Mouse (Mus musculus) spleen, postnatal 36 days (tissue): ENCODE data around the gene Arhgap28.

ENCODE experiments used
- DNase-seq, 2 experiments: peaks; one replicate each; pipeline ENCODE4 v3.0.0; 2022; ENCODE audit warnings: low spot score in 2 of 2, mixed read lengths in 1 of 2

Gene Arhgap28

DNA sequence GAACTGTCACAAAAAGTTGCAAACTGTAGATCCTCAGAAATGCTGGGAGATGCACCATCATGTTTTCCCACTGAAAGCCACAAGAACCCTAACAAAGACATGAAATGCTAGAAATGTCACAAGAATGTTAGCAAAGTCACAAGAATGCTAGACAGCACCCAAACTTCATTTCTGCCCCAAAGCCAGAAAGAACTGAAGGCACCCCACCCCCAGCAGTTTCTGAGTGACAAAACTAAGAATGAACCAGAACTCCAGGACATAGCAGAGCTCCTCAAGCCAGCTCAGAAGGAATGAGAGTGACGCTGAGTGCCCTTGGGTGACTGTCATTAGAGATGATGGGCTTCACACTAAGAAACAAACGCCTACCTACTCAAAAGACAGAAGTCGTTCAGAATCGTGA lies 68.4 kb downstream of the Arhgap28 start:
- no peak for DNase-seq

DNA sequence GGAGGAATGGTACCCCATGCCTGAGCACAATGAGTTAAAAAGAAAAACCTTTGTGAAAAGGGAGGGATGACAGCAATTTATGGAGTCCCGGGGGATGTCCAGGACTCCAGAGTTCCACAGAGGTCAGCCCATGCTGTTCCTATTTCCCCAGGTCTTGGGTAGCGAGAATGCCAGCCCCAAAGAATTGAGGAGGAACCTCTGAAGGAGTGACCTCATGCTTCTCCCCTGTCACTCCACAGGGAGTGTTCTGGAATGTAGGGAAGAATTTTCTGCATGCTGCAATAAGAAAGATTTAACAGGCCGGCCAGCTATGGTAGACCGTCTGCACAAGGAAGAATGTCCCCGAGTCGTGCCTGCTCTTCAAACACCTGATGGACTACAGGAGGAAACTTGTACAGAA lies 72.5 kb downstream of the Arhgap28 start:
- no peak for DNase-seq

DNA sequence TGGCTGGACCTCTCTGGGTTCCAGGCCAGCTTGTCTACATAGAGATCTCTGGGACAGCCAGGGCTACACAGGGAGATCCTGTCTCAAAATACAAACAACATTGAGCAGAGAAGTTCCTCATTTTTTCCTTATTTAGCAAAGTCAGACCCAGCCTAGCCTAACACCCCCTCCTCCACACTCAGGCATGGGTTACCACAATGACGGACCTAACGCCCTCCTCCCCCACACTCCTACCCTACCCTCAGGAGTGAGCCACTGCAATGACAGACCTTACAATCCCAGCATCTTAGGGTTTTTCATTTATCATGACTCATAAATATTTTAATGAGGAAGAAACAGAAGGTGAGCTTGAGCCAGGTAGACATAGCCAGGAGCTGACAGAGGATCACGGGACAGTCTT lies 73.0 kb downstream of the Arhgap28 start:
- DNase-seq: no peak

DNA sequence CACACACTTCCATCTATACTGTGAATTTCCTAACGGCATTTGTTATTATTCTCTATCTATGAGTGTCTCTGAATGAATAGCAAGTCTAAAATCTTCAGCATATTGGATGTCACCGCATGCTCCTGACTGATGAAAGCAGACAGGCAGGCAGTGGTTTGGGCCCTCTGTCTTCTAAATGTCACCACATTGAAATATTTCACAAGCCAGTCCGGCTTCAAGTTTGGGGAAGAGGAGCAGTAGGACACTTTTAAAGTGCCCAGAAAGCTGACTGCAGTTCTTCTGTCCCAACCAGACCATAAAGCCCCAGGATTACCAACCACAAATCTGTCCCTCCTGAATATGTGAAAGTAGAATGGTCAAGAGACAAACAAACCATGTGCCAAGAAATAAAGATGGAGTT lies 73.5 kb downstream of the Arhgap28 start:
- DNase-seq: no peak

DNA sequence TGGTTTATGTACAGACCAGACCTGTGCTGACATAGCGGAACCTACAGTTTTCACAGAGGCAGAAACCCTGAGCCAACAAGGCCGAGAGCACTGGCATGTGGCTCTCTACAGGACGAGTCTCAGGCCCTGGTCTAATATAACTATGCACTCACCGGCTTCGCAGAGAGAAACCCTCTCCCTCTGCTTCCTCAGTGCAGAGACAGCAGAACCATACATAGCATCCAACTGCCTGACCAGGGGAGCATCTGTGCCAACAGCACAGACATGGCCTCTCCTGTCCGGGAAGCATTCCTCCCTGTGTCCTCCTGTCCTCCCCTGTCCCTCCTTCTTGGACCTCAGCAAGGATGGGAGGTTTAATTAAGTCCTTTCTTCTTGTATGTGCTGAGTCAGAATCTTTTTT lies 75.6 kb downstream of the Arhgap28 start:
- no peak for DNase-seq

DNA sequence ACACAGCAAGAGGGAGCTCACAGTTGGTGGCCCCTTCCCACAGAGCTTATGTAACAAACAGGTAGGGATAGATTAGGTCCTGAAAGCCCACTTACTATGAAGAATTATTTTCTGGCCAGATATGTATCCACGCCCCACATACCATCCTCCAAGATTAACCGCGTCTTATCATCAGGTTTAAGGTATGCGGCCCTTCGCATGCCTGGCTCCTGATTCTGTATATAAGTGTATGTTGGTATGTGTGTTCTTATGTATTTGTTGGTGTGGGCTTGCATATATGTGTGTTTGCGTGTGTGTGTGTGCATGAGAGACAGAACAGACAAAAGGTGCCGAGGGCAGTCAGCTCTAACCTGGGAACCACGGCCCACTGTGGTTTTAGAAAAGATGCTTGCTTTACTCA lies 76.1 kb downstream of the Arhgap28 start:
- DNase-seq: no peak

DNA sequence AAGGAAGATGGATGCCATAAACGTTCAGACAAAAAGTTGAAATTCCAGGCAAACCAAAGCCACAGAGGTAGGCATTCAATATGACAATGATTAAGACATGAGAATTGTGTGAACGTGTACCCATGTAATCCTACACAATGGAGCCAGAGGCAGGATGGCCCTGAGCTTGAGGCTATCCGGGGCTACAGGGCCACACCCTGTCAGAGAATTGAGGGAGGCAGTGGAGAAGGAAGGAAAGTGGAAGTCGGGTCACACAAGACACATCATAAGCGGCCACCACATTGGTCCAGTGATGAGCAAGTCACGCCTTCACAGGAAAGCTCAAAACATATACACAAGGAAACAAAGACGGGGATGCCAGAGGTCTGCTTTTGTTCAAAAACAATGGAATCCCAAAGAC lies 84.0 kb downstream of the Arhgap28 start:
- DNase-seq: no peak

DNA sequence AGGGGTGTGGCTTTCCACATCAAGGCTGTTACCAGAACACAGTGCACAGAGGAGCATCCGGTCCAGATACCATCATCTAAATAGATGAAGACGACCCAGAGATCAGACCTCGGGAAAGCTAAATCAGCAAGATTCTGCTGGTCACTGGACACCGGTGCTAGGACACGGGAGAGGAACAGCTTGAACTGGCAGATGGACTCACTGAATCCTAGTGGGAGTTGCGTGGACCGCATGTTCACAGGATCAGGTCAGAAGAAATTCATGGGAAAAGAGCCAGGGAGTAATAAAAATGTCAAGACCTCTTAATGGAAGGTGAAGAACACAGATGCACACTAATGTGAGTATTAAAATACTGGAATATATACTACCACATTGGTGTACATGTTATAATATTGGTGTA lies 85.7 kb downstream of the Arhgap28 start:
- DNase-seq: no peak

DNA sequence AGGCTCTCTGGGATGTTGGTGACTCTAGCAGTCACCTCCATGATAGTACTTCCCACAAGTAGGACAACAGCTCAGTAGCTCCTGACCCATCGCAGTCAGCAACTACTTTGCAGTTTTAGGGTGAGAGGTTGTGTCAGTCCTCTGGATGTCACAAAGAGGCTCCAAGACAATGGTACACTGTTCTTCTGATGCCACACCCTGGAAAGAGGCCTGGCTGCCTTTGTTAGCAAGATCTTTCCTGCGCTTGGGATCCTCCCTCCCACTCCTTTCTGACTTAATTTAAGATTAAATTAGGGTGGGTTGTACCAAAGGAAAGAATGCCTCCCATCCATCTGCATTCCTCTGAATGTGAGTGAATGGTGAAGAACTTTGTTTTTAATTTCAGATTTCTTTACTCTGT lies 87.0 kb downstream of the Arhgap28 start:
- no peak for DNase-seq

DNA sequence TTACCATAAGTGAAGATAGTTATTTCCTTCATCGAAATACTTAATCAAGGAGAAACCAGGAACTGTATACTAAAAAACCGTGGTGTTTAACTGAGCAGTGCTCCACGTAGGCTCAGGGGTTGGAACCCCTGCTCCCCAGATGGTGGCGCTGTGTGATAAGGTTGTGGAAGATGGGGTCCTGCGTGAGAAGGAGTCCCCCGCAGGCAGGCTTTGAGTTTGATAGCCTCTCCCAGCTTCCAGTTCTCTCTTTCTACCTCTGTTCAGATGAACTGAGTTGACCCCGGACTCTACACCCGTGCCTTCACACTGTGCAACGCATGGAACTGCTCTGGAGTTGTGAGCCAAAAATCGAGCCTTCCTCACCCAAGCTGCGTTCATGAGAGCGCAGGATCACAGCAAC lies 91.3 kb downstream of the Arhgap28 start:
- no peak for DNase-seq

DNA sequence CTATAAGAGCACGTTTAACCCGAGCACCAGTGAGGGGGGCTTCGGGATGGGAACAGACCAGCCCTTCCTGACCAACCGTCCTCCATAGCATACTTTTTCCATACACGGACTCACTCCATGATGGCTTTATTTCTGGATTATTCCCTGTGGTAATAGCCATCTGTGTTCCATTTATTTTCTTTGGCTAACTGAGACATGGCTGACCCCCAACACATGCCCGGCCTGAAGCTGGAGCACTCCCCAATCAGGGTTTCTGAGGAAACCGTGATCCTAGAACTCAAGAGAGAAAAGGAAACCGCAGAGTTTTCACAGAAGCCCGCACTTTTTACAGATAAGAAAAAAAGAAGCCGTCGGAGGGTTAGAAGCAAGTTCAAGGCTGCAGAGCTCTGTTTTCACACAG lies 91.9 kb downstream of the Arhgap28 start:
- DNase-seq: no peak

DNA sequence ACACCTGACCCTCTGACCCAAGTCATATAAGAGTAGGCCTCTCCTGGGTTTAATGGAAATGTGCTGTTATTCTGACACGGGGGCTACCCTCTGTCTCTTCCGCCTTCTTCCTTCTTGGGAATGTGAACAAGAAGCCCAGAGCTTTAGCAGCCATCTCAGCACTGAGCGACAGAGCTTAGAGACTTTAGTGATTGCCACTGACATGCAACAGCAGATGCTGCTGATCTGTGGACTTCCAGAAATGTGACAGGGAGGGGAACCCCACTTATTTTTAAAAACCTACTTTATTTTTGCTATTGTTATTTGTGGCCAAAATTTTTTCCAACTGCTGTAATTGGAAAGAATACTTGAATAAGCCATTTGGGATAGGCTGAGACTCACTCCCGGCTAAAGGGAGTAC lies 95.4 kb downstream of the Arhgap28 start:
- no peak for DNase-seq

DNA sequence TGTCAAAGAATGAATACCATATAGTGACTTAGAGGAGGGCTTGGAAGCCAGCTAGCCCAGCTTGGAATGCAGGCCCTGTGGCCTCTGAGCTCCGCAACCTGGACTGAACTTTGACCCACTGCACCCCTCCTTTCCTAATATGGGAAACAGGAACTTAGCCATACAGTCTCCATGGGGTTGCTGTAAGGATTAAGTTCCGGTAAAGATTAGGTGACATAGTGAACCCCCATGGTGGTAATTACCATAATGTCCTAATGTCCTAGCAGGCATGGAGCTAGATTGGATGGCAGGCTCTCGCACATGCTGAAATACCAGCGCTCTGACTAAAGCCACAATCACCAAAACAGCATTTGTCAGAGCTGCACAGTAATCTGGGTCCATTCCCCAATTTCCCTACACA lies 95.8 kb downstream of the Arhgap28 start:
- DNase-seq: no peak

DNA sequence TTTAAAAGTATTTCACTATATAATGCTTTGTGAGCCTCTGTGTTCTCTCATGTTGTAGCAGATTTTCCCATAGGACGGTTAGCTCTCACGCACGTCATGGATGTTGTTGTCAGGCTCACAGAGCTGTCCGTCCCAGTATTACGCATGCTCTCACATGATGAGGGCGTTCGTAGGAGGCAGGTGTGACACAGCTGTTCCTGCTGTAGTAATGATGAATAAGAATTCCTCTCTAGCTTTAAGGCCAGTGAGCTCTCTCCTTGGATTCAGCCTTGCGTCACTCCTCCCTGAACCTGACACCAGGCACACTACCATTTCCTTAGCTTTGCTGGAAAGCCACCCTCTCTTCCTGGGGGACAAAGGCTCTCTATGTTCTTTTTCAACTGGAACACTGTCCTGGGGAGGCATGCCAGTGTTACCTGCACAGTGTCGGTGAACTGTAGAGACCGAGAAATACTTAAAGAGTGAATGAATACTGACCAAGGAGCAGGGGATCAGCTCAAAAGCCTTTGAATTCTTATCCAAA lies 96.3 kb downstream of the Arhgap28 start:
- DNase-seq: no peak

DNA sequence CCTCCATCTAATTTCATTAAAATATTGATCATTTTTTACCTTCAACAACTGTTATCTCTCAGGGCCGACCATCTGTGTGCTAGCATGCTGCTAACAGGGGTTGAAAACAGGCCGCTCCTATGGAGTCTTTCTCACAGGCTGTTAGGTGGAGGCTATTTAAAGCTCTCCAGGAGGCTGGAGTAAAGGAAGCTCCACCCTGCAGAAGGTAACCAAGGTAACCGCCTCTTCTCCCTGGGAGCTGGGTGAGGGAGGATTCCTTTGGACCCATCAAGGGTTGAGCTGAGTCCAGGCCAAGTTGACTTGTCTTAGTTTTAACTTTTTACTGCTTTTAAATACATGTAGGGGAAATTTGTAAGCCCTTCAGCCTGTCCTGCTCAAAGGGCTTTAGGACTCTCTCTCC lies 97.7 kb downstream of the Arhgap28 start:
- no peak for DNase-seq

DNA sequence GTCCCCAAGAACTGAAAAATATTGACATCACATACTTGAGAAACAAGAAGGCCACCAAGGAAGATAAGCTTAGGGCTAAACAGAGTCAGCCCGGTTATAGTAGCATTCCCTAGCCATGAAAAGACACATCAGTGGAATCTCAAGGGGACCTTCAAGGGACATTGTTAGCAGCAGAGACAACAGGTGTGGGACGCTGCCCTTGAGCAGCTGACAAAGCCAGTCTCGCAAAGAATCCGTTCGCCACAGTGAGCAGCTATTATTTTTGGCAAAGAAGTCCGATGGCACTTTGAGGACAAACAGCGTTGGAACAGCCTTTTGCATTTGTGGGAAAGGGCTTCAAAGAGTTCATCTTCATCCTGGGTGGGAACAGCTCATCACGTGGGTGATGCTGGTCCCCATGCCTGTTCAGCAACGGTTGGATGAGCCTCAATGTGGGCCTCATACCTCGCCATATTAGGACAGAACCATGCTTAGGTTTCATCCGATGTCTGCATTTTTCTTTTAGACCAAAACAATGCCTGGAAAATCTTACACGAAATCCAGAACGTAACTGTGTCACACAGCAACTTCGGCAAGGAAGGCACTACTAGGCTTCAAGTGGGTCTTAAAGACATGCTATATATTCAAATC lies 99.5 kb downstream of the Arhgap28 start:
- no peak for DNase-seq

DNA sequence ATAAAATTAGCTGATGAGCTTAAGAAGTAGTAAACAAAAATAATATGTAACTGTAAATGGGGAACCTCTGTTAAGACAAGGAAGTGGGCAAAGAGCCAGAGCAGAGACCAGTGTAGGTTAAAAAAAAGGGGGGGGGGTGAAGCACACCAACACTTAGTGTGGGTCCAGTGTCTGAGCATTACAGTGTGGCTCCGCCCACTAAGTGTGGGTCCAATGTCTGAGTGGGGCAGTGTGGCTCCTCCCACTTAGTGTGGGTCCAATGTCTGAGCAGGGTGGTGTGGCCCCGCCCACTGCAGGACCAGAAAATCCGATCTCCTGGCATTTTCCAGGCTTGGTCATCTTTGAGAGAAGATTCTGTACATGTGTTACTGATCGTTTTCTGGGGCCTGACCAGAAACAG lies 101.1 kb downstream of the Arhgap28 start:
- DNase-seq: no peak

DNA sequence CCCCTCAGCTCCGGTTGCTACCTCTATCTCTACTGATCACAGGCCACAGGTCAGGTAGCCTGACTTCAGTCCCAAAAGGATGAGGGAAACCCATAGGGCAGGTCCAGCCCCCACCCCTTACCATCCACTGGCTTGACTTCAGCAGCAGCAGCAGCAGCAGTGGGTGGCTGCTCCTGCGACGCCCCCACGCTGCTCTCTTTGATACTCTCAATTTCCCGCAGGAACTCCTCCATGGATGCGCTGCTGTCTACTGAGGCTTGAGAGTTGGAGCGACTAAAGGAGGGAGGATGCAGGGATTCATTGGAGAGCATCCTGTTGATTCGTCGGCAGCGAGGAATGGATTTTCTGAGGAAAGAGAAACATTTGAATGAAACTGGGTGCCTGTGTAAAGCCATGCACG lies 102.8 kb downstream of the Arhgap28 start:
- no peak for DNase-seq

DNA sequence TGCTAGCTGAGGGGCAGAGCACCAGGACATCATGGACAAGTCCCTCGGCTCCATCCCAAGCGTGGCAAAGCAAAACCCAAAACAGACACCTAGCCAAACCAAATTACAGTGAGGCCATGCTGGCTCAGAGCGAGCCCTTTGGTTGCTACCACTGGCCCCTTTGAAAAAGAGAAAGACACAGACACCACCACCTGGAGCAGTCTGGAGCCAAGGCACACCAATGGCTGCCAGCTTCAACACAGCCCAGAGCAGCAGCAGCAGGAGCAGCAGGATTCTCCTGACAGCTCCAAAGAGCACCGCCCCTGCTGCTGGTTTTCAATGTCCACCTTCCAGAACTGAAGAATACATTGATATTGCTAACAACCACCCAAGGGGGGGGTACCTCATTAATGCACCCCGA lies 104.5 kb downstream of the Arhgap28 start:
- no peak for DNase-seq

DNA sequence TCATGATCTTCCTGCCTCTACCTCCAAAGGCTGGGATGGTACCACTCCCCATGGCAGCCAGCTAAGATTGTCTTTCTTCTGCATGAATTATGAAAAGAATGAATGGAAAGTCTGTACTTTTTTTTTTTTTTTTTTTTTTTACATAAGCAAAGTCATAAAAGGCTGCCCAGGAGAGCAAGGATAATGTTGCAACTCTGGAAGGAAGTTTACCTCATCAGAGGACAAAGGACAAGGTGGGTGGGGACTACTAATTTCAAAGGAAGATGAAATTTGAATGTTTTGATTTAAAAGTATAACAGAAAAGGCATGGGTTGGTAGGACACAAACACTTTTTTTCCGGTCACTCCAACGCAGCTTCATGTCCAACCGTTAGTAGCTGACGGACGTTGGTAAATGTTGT lies 107.5 kb downstream of the Arhgap28 start:
- no peak for DNase-seq

DNA sequence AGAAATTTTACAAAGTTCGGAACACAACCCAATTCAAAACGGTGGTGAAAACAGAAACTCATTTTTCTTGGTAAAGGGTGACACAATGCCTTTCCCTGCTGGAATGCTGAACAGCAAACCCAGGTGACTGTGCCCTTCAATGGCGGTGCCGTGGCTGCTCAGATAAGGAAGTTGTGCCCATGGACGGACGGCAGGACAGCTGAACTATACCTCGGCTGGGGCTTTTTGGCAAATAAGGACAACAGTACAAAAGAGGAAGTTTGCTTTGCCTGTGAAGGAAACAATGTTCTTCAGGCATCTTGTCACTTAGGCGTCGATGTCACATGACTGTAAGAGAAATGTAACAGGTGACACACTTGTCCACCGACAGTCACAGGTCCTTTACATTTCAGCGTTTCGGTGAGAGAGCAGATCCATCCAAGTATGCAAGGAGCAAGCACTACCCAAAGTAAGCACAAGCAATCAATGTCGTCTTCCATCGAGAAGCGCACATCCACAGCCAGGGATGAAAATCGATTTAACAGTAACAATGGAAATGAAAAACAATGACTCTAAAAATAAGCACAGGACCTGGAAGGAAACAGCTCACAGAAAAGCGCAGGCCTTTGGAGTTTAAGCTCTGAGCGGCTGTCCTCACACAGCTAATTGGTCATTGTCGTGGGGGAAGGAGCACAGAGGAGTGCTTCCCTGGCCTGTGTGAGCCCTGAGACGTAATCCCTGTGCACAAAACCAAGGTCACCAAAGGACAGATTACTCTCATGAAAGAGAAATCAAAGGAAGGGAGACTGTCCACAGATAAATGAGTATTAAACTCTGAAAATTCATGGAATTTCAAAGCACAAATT lies 114.2 kb downstream of the Arhgap28 start:
- no peak for DNase-seq

DNA sequence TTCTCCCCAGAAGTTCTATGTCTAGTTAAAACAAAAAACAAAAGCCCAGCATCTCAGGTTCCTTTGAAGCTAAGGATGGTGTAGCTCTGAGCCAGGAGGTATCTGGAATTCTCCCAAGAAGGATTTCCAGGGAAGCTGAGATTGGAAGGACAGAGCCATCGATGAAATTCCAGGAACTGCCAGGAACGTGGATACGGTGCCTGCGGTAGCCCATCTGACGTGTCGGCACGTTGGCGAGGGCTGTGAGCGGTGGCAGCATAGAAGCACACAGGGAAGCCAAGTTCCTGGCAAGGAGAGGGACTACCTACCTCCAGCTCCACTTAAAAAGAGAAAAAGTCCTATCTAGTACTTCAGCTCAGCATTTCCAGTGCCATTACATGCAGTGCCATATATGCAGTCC lies 115.8 kb downstream of the Arhgap28 start:
- DNase-seq: no peak

DNA sequence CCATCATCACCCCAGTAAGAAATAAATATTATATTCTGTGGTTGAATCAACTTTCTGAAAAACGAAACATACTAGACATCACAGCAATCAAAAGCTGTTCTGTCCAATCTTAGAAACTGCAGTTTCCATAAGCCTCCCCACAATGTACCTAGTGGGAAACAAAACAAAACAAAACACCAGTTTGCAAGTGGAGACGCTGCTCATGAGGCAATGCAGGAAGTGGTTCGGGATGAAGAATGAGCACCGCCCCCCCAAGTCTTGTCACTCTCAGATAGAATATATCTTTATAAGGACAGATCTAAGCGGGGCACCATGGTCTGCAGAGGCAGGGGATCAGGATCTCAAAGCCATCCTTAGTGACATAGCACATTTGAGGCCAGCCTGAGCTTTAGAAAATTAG lies 117.6 kb downstream of the Arhgap28 start:
- DNase-seq: no peak
